Mouse (Mus musculus) central nervous system, embryonic 11.5 days (tissue): ENCODE measurements around the gene Smarcad1. TPM values are rescaled to one million over a fixed set of nuclear protein-coding genes. Genes with fewer than 3 reads are reported as not detected.

Source experiments
- polyA plus RNA-seq: library from polyadenylated mRNA; depleted of rRNA; stranded (reverse); fragments of >200 nt; gene quantifications from 2 replicates; pipeline ENCODE4 v1.2.3, GENCODE M21; 2012; rRNA removed

Smarcad1 gene
- 89.5 and 116 TPM in 2 replicates for polyA plus RNA-seq

DNA sequence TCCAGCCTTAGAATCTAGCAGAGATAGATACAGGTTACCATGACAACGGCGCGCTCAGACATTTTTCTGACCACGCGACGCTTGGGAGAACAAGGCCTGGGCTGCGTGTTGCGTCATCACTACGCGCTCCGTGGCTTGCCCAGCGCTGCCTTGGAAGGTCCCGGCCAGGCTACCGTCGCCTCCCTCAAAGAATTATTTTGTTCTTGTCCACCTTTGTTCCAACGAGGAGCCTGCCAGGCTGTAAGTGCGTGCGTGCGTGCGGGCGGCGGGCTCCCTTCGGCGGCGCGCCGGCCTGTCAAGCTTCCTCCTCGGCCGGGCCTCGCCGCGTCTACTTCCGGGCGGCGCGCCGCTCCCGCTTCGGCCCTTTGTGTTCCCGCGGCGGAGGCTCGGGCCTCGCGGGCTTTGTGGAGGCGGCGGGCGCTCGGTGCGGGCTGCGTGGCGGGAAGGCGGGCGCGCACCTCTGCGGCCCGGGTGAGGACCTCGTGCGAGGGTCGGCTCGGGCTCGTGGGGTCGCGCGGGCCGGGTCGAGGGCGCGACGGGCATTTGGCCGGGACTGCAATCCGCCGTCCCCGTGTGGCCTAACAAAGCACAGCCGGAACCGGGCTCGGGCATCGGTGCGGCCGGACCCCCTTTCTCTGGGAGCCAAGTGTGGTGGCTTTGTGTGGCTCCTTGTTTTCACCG is at the start of gene Smarcad1:
Gene Smarcad1 (plus strand): TSS at position 93 of the 681 bp plus-strand sequence.

DNA sequence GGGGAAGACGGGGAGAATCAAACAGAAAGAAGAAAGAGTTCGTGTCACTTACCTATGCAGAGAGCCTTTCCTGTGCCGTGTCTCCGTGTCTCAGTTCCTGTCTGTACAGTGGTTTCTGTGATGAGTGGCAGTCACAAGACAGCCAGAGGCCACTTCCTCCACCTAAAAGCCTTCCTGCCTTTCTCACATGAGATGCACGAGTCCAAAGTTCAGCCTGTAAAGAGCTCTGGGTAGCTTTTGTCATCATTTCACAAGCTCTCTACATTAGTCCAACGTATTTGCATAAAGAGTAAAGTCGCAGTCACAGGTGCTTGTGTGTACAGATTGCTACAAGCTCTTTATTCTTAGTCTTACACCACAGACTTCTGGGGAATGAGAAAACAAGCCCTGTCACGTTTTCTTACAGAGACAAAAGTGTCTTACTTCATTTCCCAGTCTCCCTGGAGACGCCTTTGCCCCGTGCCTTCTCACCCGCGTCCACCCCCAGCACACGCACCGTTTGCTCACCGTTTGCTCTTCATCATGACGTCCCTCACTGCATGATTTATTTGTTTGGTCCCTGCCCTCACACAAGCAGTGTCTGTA is 102.3 kb downstream of the Smarcad1 start, which contains the start of gene Hpgds:
Gene Hpgds (minus strand): TSS at position 288 of the 585 bp plus-strand sequence.

Other genes with a start within 250 kb of the Smarcad1 start
- 5.7 and 8.5 TPM in 2 replicates for gene Hpgds, start 102.3 kb downstream of the Smarcad1 start, polyA plus RNA-seq